Mouse (Mus musculus) stomach, postnatal 0 days (tissue): ENCODE measurements at regions not wholly inside any gene's neighbourhood (a gene's known extent, or its start where the extent isn't known, plus 50 kb on each side); places are given as distances from the start of the nearest gene placed in this dataset.

Experiments
- CTCF ChIP-seq: IDR thresholded peaks from 2 replicates; pipeline ENCODE4 v1.5.1; 2016; ENCODE audit warnings: antibody characterized with exemption, low read depth, mild to moderate bottlenecking, moderate library complexity
- EP300 ChIP-seq: optimal IDR thresholded peaks from 2 replicates; pipeline ENCODE3; 2016; ENCODE audit warnings: antibody characterized with exemption

DNA sequence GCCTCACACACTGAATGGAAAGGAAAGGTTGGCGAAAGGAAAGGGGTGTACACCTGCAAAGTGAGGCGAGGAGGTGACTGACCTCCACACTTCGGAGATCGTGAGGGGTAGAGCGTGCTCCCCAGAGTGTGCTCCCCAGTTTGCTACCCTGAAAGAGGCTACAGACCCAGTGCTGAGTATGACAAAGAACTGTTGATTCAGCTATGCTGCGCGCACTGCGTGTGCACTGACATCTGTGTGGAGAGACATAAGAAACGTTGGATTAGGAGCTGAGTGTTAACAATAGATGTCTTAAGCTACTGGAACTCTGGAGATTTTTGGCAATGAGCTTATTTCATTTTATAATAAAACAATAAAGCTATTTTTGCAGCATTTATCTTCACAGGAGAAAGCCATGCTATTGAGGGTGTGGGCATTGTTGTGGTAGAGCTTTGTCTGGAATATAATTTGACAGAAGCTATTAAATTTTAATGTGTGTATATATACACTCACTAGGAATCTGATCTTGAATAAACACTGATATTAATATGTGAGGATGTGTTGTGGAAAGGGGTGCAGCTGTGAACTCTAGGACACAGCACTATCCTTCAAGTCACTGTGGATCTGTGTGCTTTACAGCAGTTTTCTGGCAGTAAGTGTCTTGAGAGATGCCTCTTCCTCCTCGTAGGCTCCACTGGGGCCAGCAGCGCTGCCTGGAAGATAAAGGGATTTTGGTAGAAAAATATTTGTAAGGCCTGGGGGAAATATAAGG is 271.2 kb upstream of the Zfp637 start:
- TF ChIP-seq CTCF (no peak), EP300 (no peak)
